Mouse (Mus musculus) cerebellum, postnatal 10 days (tissue): ENCODE measurements at regions not wholly inside any gene's neighbourhood (a gene's known extent, or its start where the extent isn't known, plus 50 kb on each side); places are given as distances from the start of the nearest gene placed in this dataset.
A peak's percentile ranks its signal among the peaks of the same experiment; 100 is the strongest.

Experiments used
- DNase-seq, 2 experiments: peaks; one replicate each; pipeline ENCODE4 v3.0.0; 2021; ENCODE audit warnings: mixed read lengths in 2 of 2

- peak; percentile 79 to 82 for DNase-seq
These were observed 312.5 kb downstream of the Gsdmc2 start for GRCm38 (mm10) chr15:63532337-63533055.

- DNase-seq = no peak
These were observed 317.7 kb downstream of the Gsdmc2 start for GRCm38 (mm10) chr15:63527318-63527717.

GRCm38 (mm10) chr15:63526820-63527219, 318.2 kb downstream of the Gsdmc2 start:
- DNase-seq = peak; percentile 52 to 55

GRCm38 (mm10) chr15:63517301-63517700, 327.7 kb downstream of the Gsdmc2 start:
- DNase-seq = no peak

- DNase-seq = no peak
These were observed 344.5 kb downstream of the Gsdmc2 start for GRCm38 (mm10) chr15:63500453-63500852.

GRCm38 (mm10) chr15:63498483-63498882, 346.5 kb downstream of the Gsdmc2 start:
- DNase-seq = no peak

- no peak for DNase-seq
These were observed 347.8 kb downstream of the Gsdmc2 start for GRCm38 (mm10) chr15:63497207-63497606.

GRCm38 (mm10) chr15:63484910-63485309, 360.1 kb downstream of the Gsdmc2 start:
- DNase-seq = no peak

- DNase-seq = no peak
These were observed 360.6 kb downstream of the Gsdmc2 start for GRCm38 (mm10) chr15:63484217-63484887.

GRCm38 (mm10) chr15:63479270-63479805, 365.6 kb downstream of the Gsdmc2 start:
- no peak for DNase-seq

GRCm38 (mm10) chr15:63466916-63467315, 378.1 kb downstream of the Gsdmc2 start:
- DNase-seq = no peak

GRCm38 (mm10) chr15:63452529-63452928, 392.4 kb downstream of the Gsdmc2 start:
- no peak for DNase-seq

- DNase-seq = no peak
These were observed 398.7 kb downstream of the Gsdmc2 start for GRCm38 (mm10) chr15:63446288-63446687.

- no peak for DNase-seq
These were observed 400.0 kb downstream of the Gsdmc2 start for GRCm38 (mm10) chr15:63445016-63445415.

- DNase-seq = no peak
These were observed 402.7 kb downstream of the Gsdmc2 start for GRCm38 (mm10) chr15:63442146-63442780.

GRCm38 (mm10) chr15:63412649-63413048, 432.3 kb downstream of the Gsdmc2 start:
- DNase-seq = no peak

- DNase-seq = no peak
These were observed 433.2 kb downstream of the Gsdmc2 start for GRCm38 (mm10) chr15:63411771-63412118.

- DNase-seq = no peak
These were observed 433.8 kb downstream of the Gsdmc2 start for GRCm38 (mm10) chr15:63410994-63411770.

GRCm38 (mm10) chr15:63400445-63400844, 444.5 kb downstream of the Gsdmc2 start:
- DNase-seq = no peak

- DNase-seq = no peak
These were observed 445.0 kb downstream of the Gsdmc2 start for GRCm38 (mm10) chr15:63400011-63400410.

- no peak for DNase-seq
These were observed 447.5 kb downstream of the Gsdmc2 start for GRCm38 (mm10) chr15:63397485-63397884.

- no peak for DNase-seq
These were observed 467.7 kb downstream of the Gsdmc2 start for GRCm38 (mm10) chr15:63377258-63377657.
